ENCODE assay signal across 8 mouse cellular contexts in genomic region chr8:81452082-81452481, GRCm38 (mm10).
DNase-seq lines count a peak whose midpoint lies in the region; ATAC-seq and TF ChIP-seq lines count a peak whose summit lies in the region.

No protein-coding gene starts in this region.

- no peak for TF ChIP-seq CTCF in intestine, postnatal 0 days (IDR thresholded peaks at IDR 0.05; ENCODE audit: low read depth)

- no peaks in the 10 kb centered on the region for H3K27me3 ChIP-seq in megakaryocyte, embryonic 14.5 days (replicated peaks)
- H3K27me3 ChIP-seq in hindbrain, embryonic 16.5 days (replicated peaks; ENCODE audit: control insufficient read depth, insufficient read depth, low read length): no peaks in the 10 kb centered on the region
- no peaks in the 10 kb centered on the region for H3K27me3 ChIP-seq in intestine, postnatal 0 days (replicated peaks; ENCODE audit: control insufficient read depth, insufficient read depth, low read length)

- H3K36me3 ChIP-seq in megakaryocyte, embryonic 14.5 days (replicated peaks; ENCODE audit: low read length): peaks cover 6% of the 10 kb centered on the region
- H3K36me3 ChIP-seq in hindbrain, embryonic 16.5 days (ENCODE audit: control insufficient read depth, insufficient read depth, low read length): no peaks in the 10 kb centered on the region
- H3K36me3 ChIP-seq in intestine, postnatal 0 days (ENCODE audit: control insufficient read depth, insufficient read depth): no peaks in the 10 kb centered on the region

- peak; percentile 5 for DNase-seq in adrenal gland, adult 8-10 months
- DNase-seq in adrenal gland, postnatal 25 days: no peak
- peak; percentile 4 for DNase-seq in retina, postnatal 7 days (ENCODE audit: low read depth, low spot score)
- DNase-seq in right cerebral cortex, adult 18-20 months: no peak

- H3K4me2 ChIP-seq in hindbrain, embryonic 16.5 days (ENCODE audit: low read length): no peak overlapping the region
- no peak overlapping the region for H3K4me2 ChIP-seq in intestine, postnatal 0 days (replicated peaks; ENCODE audit: low read depth)

- peak overlapping the region; percentile 26 for H3K4me3 ChIP-seq in megakaryocyte, embryonic 14.5 days (replicated peaks)
- no peak overlapping the region for H3K4me3 ChIP-seq in hindbrain, embryonic 16.5 days (ENCODE audit: low read length)
- H3K4me3 ChIP-seq in intestine, postnatal 0 days (ENCODE audit: low read depth, low read length): no peak overlapping the region

- H3K9me3 ChIP-seq in megakaryocyte, embryonic 14.5 days: no peaks in the 10 kb centered on the region
- H3K9me3 ChIP-seq in hindbrain, embryonic 16.5 days (ENCODE audit: control insufficient read depth, low read length): no peaks in the 10 kb centered on the region
- no peaks in the 10 kb centered on the region for H3K9me3 ChIP-seq in intestine, postnatal 0 days (ENCODE audit: control insufficient read depth)

- H3K27ac ChIP-seq in hindbrain, embryonic 16.5 days (ENCODE audit: low read depth, low read length): no peak overlapping the region
- H3K27ac ChIP-seq in intestine, postnatal 0 days (ENCODE audit: low read depth, low read length): no peak overlapping the region

- peaks cover 54% of the 10 kb centered on the region for H3K4me1 ChIP-seq in megakaryocyte, embryonic 14.5 days
- H3K4me1 ChIP-seq in hindbrain, embryonic 16.5 days (ENCODE audit: control insufficient read depth, insufficient read depth, low read depth, low read length): no peaks in the 10 kb centered on the region
- H3K4me1 ChIP-seq in intestine, postnatal 0 days (replicated peaks; ENCODE audit: control insufficient read depth, insufficient read depth, low read length): no peaks in the 10 kb centered on the region

- no peak for ATAC-seq in megakaryocyte, adult 5-6 weeks (ENCODE audit: poor library complexity, severe bottlenecking)
- ATAC-seq in hindbrain, embryonic 16.5 days: peak; percentile 89
- no peak for ATAC-seq in intestine, postnatal 0 days

- H3K9ac ChIP-seq in hindbrain, embryonic 16.5 days (ENCODE audit: low read depth, low read length): no peak overlapping the region
- no peak overlapping the region for H3K9ac ChIP-seq in intestine, postnatal 0 days (ENCODE audit: low read depth, low read length)

- 20% methylated on average over 6 of the region's 6 CpGs for WGBS in hindbrain, embryonic 16.5 days
- WGBS in intestine, postnatal 0 days: 60% methylated on average over 6 of the region's 6 CpGs

Comparison
In these comparisons a context has a peak if more than half of its experiments do, and no peak if none do; other contexts are left out.
1. DNase-seq: peak in adrenal gland, adult 8-10 months (single experiment) and retina, postnatal 7 days (single experiment); none in adrenal gland, postnatal 25 days (single experiment) and right cerebral cortex, adult 18-20 months (single experiment).